Mouse (Mus musculus) E14TG2a.4 (cell line): ENCODE results near the gene Plekhh3.

Experiments
- CTCF ChIP-seq: conservative IDR thresholded peaks from 2 replicates; pipeline ENCODE4 v1.5.1; 2014; ENCODE audit warnings: low read length
- POU5F1 ChIP-seq: IDR thresholded peaks from 2 replicates; pipeline ENCODE4 v1.6.1; 2014; ENCODE audit warnings: low read length, borderline replicate concordance

DNA sequence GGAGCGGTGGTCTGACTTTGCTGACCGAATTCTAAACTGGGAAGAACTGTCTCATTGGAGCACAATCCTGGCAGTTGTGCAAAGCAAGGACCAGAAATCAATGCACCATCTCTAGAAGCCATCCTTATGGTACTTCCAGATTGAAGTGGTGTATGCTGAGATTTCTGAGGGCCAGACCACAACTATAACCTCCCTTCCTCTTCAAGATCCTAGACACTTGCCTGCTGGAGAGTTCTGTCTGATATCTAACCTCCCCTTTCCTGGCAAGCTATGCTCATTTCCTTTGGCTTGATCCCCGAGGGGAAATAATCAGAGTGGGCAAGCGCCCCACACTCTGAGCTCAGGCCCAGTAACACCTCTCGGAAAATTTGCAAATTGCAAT lies 1.3 kb upstream of the Plekhh3 start:
- no peak for TF ChIP-seq CTCF
- no peak for TF ChIP-seq POU5F1
